Mouse (Mus musculus) spleen, postnatal 10 days (tissue): ENCODE results near the gene Pitpnm2.
A peak's percentile ranks its signal among the peaks of the same experiment; 100 is the strongest.
"Not testable (repeated sequence)": the region's sequence is repeated elsewhere in the genome, so short reads cannot be mapped to it uniquely, and the experiment has no call there.

Source experiments
- DNase-seq, 2 experiments: peaks; one replicate each; pipeline ENCODE4 v3.0.0; 2021 to 2022; ENCODE audit warnings: low spot score in 2 of 2

The Pitpnm2 gene

DNA sequence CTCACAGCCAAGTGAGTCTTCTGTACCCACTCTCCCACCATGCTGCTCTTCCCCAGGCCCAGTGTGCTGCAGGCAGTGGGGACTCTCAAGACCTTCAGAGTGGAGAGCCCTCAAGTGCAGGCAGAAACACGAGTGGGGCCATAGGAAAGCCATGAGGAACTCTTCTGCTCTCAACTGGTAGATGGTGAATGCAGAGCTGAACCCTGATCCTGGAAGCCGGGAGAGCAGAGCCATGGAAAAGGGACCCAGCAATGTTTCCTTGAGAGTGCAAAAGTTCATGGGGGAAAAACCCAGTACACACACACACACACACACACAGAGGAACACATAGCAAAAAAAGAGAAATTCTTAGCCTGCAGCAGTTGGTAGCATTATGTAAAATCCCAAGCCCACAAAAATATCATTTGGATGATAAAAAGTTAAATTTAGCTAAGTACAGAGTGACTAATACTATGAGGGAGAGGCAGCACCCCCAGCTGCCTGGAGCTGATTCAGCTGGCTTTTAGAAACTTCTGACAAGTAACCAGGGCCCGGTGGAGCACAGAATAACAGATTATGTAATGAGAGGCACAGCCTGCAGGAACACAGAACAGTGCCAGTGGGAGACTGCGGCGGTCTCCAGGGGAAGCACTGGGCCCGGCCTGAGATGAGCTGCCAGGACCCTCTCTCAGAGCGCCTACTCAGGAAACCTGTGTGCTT is 28.4 kb downstream of the Pitpnm2 start:
- DNase-seq, result no peak

DNA sequence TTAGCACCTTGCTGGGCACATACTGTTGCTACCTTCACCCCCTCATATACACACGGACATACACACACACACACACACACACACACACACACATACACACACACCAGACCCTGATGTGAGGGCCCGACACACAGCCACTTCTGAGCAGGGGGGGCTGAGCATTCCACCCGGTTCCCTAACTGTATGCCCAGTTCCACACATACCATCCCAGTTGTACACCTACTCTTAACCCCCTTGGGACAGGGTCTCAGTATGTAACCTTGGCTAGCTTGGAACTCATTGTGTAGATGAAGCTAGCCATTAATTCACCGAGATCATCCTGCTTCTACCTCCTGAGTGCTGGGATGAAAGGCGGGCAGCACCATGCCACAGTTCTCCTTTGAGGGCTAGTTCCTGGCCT is 29.0 kb downstream of the Pitpnm2 start:
- DNase-seq, result no peak

DNA sequence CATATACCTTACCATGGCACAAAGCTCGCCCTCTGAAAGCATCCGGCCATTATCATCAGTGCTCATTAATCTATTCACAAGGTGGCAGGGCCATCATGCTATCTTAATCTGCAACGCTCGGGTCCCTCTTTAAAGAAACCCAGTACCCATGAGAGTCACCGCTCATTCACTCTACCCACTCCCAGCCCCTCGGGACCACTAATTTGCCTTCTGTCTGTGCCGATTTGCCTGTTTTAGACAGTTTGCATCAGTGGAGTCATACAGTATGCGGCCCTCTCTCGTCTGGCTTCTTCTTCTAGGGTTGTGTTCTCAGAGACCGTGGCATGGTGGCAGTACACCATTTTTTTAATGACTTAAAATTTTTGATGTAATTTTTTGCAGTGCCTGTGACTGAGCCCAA is 30.1 kb downstream of the Pitpnm2 start:
- DNase-seq, result peak in 1 of 2 experiments; percentile 65

DNA sequence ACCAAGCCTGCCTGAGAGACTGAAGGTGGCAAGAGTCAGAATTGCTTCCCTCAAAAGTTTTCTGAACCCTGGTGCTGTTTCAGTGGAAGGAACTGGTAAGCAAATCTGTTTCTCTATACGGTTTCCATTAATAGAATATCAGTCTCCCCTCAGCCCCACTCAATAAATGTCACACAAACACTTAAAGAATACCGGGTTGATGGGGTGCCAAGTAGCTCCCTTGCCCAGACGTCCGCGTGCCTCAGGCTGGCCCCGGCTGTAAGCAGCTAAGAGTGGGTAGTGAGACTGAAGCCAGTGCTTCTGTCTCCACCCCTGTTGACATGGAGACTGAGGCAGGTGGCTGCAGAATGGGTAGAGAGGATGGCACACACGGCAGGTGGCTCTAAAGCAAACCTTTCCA is 30.6 kb downstream of the Pitpnm2 start:
- DNase-seq, result no peak

DNA sequence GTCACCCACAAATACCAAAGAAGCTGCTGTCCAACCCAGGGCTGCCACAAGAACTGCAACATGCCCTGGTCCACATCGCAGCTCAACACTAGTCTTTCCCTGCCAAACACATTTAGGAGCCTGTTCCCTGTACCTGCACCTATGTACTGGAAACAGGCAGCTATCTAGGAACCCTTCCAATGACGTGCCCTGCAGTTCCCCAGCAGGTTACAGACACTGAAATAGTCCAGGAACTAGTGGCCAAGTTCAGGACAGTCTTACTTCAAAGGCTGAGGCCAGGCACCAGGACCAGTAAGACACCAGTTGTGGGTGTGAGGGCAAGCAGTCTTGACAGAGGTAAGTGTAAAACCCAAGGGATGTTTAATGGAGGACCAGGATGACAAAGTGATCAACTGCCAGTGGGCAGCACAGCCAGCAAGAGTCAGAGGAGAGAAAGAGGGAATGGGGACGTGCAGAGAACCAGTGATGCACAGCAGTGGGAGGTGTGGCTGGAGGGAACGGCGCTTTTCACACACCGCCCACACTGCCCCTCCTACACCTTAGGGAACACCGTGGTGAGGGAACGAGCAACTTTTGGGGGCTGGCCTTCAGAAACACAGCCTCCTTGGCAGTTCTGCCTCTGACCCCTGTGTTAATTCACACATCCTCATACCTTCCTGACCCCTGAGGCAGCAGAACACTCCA is 31.9 kb downstream of the Pitpnm2 start:
- DNase-seq, result no peak

DNA sequence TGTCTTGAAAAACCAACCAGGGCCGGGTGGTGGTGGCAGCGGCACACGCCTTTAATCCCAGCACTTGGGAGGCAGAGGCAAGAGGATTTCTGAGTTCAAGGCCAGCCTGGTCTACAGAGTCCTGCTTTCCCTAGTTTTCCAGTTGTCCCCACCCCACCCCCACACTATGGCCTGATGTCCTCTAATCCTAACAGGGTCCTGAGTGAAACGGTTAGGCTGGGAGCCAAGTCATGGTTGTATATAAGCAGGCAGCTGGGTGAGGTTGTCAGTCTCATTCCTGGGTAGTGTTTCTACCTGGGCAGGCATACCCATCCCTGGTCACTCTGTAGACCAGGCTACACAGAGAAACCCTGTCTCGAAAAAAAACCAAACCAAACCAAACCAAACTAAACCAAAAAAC is 32.5 kb downstream of the Pitpnm2 start:
- DNase-seq, result not testable (repeated sequence)

DNA sequence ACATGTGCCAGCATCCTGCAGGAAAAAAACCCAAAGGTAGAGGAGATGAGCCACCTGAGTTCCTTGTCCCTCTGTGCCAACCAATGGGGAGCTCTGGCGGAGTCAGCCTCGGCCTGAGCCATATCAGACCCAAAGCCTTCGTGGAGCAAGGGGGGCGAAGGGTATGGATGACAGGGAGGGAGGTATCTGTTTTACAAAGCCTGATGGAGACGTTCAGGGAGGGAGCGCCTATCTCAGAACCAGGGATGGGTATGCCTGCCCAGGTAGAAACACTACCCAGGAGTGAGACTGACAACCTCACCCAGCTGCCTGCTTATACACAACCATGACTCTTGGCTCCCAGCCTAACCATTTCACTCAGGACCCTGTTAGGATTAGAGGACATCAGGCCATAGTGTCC is 33.2 kb downstream of the Pitpnm2 start:
- no peak for DNase-seq

DNA sequence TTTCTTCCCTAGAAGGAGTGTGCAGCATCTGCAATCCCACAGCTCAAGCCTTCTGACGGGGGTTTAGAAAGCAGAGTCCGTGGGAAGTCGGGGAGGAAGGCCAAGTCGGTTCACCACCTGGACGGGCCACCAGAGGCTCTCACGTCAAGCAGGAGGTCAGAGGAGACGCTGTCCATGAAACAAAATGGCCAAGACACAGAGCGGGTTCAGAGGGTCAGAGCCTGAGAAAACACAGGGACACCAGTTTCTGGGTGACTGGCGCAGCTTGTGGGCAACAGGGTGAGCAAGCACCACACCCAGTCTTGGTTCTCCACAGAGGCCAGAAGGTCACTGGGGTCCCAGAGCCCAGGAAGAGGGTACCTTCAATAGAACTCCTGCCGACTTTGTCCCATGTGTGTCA is 33.9 kb downstream of the Pitpnm2 start:
- DNase-seq, result no peak

DNA sequence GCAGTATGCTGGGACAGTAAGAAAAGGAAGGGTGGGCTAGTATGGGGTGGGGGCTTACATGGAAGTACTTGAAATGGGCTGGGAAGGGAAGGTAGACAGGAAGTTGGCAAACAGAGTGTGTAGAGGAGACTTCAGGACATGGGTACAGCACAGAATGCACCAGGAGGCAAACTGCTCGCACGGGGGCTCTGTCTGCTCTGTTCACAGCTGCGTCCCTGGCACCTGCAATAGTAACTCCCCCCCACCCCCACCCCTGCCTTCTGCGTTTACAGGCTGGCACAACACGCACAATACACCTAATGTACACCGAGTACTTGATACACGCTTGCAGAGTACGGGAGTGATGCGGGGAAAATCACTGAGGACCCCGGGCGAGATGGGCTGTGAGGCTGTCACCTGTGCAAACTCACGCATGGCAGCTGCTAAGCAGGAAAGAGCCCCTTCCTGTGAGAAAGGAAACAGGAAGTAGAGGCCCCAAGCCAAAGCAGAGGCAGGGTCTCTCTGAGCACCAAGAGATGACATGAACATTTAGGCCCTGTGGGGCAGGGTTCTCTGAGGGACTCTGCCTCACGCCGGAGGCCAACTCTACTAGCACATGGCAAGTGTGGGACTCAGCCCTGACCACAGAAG is 34.9 kb downstream of the Pitpnm2 start:
- peak in 1 of 2 experiments; percentile 58 for DNase-seq

DNA sequence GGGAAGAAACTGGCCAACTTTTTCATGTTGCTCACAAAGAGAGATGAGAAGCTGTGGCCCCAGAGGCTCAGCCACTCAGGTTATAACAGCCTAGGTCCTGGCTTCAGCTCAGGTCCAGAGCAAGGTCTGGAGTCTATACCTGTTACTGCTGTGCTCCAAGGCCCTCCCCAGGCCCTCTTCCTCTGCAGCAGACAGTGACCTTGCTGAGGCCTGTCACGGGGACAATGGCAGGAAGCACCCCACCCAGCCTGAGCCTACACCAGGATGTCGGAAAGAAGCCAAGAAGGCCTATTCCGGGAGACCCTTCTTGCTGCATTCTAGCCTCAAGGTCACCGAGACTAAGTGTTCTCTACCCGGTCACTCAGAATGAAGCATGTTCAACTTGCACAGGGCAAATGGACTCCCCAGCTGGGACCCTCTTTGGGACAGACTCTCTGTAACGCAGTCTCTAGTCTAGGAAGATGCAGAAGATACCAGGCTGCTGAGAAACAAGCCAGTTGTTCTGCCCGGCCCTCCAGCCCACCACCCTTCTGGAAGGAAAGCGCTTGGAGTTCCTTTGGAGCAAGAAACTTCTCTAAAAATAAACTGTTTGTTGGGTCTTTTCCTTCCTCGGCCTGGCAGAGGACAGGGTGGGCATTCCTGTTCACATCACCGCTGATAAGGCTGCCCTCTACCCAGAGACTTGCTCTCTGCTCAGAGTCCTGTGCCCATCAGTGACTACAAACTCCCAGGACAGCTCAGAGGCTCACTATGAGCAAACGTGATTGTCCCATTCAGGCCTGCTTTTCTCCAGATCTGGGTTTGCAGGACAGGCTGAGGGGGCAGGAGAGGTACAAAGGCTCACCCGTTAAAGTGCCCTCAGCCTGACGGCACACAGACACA is 35.7 kb downstream of the Pitpnm2 start:
- peak in 1 of 2 experiments; percentile 54 for DNase-seq

DNA sequence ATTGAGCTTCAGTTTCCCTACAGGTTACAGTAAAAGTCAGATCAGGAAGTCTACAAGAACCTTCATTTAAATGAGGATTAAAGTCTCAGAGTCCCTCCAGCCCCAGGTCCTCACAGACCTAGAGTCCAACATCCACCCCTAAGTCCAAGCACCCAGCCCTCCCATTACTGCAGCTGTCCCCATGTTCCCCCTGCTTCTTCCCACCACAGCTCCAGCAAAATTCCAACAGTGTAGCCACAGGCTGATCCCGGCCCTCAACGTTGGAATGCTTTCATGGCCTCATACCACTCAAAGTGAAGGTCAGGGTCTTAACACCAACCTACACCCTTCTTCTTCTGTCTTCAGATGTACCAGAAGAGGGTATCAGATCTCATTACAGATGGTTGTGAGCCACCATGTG is 37.9 kb downstream of the Pitpnm2 start:
- no peak for DNase-seq

DNA sequence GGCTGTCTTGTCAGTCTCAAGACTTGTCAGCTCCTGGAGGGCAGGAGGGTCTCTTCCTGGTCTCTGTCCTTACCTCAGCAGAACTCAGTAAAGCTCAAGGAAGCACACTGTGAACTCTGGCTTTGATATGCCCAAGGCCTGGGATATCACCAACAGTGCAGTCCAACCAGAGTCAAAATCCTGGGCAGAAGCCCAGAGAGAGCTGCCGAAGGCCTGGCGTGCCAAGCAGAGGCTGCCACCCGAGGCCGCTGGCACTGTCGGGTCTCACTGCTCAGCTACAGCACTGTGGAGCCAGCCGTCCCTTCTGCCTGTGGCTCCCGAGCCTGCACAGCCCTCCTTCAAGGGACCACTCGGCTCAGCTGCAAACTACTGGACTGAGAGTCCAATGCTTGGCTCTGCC is 38.3 kb downstream of the Pitpnm2 start:
- no peak for DNase-seq

DNA sequence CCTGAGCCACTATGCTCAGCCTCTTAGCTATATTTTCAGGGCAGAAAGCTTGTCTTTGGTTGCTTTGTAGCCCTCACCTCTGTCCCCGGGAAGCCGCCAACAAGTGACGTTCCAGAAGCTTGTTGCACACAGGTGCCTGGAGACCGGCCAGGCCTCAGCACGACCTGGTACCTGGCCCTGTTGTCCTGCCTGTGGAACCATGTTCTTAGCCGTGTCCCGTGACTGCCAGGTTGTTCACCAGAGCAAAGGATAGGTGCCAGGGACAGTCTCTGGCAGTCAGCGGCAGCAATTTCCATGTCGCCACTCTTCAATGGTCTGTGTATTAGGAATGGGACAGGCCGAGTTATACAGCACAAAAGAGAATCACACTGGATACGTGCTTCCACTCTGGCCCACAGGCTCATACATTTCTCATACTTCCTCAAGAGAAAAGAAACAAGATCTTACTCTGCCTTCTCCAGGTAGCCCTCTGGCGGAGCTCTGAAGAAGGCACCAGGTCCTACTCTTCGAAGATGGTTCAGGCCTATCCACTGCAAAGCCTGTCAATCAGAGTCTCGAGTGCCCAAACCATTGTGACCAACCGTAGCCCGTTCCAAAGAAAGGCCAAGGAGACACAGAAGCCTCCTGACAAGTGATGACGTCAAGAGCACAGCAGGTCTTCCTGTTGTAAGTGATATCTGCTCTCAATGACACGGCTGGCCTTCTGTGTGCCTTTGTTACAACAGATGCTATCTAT is 39.1 kb downstream of the Pitpnm2 start:
- DNase-seq, result no peak

DNA sequence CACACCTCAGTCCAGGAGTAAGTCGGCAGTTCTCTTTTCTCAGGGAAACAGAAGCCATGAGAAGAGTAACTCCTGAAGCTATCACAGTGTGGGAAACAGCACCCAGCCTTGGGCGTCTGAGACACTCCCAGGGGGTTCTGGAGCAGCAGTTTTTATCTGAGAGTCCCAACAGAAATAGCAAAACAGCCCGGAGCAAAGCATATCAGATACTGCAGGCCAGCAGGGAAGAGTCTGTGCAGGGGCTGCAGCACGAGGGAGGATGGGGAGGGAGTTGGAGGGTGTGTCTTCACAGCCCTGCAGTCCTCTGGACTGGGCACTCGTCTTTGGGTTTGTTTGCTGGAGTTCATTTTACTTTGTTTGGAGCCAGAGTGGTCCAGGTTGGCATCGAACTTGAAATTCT is 39.7 kb downstream of the Pitpnm2 start:
- no peak for DNase-seq

DNA sequence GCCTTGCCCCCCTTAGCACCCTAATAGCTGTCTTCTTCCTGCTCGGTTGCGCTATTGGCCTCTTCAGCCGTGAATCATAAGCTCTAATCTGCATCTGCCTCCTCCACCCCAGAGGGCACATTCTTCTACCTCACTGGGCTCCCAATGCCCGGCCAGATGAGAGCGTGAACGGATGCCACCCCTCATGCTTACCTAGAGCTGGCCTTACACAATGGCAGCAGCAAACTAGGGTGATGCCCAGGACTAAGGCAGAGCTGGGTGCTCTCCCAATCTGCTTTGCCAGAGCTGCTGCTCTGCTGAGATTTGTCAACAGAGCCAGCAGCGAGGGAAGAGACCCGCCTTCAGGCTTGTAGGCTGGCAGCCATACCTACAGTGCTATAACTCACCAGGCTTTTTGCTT is 41.5 kb downstream of the Pitpnm2 start:
- DNase-seq, result no peak

DNA sequence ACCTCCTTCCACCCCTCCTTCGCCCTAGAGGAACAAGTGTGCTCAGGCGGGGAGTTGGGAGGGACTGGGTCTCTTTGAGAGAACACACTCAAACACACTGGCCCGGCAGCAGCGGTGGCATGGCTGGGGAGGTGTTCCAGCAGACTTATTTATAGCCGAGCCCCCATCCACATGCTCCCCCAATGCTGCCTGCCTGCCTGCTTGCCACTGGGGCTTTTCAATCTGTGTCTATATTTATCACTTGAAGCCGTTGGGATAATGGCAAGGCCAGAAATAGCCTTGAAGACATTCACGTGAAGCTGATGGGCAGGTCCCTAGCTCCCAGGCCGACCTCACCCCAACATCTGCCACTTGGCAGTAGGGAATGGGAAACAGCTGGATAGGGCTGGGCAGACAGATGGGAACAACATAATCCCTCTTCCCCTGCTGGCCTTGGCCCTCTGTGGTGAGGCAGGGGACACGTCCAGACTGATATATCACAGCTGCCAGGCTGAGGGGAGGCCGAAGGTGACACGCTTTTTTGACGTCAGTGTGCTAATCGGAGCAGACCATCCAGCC is 43.0 kb downstream of the Pitpnm2 start:
- DNase-seq, result no peak

DNA sequence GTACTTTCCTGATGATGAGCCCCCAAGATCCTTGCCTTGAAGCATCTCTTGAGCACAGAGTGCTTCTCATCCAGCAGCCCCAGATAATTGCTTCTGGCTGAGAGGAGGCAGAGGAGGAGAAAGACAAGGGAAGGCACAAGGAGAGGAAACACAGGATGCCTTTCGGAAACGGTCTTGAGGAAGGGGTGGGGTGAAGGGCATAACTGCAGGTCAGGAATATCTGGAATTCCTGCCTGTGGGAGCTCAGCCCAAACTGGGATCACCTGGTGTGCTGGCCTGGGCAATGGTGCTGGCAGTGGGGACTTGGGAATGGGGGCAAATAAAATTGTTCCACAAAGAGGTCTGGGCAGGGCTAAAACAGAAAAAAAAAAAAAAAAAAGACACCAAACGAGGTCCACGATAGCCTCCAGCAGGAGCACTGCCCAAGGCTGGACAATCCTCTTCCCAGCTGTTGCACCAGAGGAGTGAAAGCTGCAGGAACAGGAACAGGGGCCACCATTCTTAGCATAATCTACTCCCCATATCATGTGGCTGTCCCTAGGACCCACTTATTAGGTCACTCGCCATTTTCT is 43.7 kb downstream of the Pitpnm2 start:
- DNase-seq, result no peak

DNA sequence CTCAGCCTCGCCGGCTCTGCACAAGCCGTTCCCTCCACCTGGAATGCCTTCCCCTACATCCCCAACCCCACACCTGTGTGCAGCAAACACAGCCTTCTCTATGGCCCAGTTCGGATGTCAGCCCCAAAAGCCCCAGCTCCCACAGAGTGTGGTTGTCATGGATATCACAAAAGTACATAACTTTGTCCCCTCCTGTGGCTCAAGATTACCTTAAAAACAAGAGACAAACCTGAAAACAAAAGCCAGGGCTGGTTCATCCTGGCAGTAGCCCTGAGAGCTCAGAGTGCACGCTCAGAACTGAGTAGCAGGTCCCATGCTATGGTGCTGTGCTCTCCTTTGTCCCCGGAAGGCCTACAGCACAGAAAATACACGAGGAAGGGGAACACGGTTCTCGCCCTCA is 44.3 kb downstream of the Pitpnm2 start:
- DNase-seq, result no peak

DNA sequence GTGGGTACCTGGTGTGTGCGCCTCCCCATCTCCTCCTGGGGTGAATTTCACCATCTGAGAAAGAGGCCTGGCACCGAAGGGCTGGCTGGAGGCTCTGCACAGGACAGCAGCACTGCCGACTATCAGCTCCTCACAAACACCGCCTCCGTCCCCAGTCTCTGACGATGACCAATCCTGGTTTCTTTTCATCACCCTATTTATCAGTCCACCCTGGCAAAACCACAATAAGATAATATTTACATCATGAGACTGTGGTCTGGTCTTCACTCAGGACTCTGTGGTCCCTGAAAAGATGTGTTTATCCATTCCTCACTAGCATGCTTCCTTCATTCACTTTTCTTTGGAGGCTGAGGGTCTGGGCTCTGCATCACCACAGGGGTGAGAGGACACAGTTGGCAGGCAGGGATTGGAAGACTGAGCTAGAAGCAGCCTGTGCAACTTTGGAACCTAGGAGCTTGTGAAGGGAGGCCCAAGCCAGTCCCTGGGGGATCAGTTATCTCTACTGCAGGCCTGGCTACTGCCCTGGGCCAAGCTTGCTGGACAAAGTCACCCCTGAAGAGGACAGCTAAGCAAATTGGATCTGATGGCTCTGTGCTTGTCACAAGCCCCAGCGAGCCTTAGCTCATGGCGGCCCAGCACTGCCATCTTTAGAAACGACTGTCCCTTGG is 45.3 kb downstream of the Pitpnm2 start:
- DNase-seq, result no peak

DNA sequence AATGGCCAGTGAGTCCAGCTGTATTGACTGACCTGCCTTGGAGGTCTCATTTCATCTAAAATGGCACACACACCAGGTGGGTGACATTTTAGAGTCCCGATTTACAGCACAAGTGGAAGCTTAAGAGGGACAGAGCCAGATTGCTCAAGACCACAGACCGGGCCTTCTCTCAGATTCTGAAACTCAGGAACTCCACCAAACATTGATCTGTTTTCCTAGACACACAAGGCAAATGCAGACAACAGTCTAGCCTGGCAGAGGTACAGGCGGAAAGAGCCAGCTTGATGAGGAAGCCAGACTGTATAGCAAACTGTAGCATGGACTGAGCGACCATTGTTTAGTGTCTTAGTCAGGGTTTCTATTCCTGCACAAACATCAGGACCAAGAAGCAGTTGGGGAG is 46.3 kb downstream of the Pitpnm2 start:
- no peak for DNase-seq
